Mouse (Mus musculus): ENCODE results near the gene Pvr. TPM values are rescaled to one million over a fixed set of nuclear protein-coding genes. Genes with fewer than 3 reads are reported as not detected.

Pvr gene
- total RNA-seq (2021) = 10 to 100 TPM; 13.6 to 16.3 TPM
- long read RNA-seq, experiment 1 = 0 reads
- long read RNA-seq, experiment 2, partial matches to known transcripts = 0 of 2 reads
- long read RNA-seq, experiment 2, other reads (novel, unspliced or antisense) = 1 of 2 reads

GRCm38 (mm10) chr7:19920506-19921261 lies at the start of gene Pvr:
Gene Pvr, minus strand, starts transcription at chr7:19921160.
- peak; percentile 55 for TF ChIP-seq CTCF (conservative IDR thresholded peaks at IDR 0.05)
- Histone ChIP-seq H3K4me3 (peak within 1 kb of the TSS; percentile 71), H3K27ac (peak within 1 kb of the TSS; percentile 91)
- DNase-seq (ENCODE audit: low spot score in 2 of 2) = peak; percentile 76 to 81

GRCm38 (mm10) chr7:19970196-19970595 lies 49.2 kb upstream of the Pvr start:
- H3K27ac ChIP-seq = no peak overlapping the region
- TF ChIP-seq CTCF (conservative IDR thresholded peaks at IDR 0.05) = no peak
- no peak overlapping the region for H3K4me3 ChIP-seq
- DNase-seq (ENCODE audit: low spot score in 2 of 2) = no peak

GRCm38 (mm10) chr7:19969541-19970090 lies 48.7 kb upstream of the Pvr start:
- no peak overlapping the region for H3K27ac ChIP-seq
- no peak for DNase-seq (ENCODE audit: low spot score in 2 of 2)
- no peak; the same call in 1 of the 2 replicates for TF ChIP-seq CTCF (conservative IDR thresholded peaks at IDR 0.05)
- no peak overlapping the region for H3K4me3 ChIP-seq

- H3K4me3 ChIP-seq = no peak overlapping the region
- TF ChIP-seq CTCF (conservative IDR thresholded peaks at IDR 0.05) = no peak
Measured at GRCm38 (mm10) chr7:19969106-19969505, 48.1 kb upstream of the Pvr start.

DNA sequence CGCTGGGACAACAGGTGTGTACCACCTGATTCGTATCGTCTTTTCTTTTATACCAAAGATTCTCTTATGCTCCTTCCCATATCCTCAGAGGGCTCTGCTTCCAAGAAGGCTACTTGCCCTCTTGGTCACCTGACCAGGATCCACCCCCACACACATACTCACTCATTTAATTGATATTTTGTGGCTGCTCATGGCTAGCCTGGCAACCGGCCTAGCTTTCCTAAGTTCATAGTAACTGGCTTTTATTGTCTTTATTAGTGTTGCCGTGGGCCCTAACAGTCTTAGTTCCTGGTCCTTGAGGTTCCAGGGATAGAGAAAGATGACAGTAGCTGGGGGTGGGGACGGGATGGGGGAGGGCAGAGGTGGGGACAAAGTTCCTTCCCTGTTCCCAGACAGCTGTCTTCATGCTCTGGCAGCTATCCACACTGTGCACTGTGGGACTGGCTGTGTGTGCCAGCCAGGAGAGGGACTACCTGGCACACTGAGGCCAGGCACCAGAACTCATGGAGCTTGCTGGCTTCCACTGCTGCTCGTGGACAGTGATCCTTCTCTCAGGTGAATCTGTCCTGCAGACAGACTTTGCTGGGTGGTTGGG lies 44.1 kb upstream of the Pvr start, which contains the start of gene Ceacam20:
Ceacam20 (plus strand) TSS at position 428 of the 595 bp plus-strand sequence.
- no peak for DNase-seq (ENCODE audit: low spot score in 2 of 2)
- Histone ChIP-seq H3K4me3 (no peak within 1 kb of the TSS), H3K27ac (no peak within 1 kb of the TSS)
- TF ChIP-seq CTCF (conservative IDR thresholded peaks at IDR 0.05) = no peak

More at GRCm38 (mm10) chr7:19969106-19969505, 48.1 kb upstream of the Pvr start:
- H3K27ac ChIP-seq = no peak overlapping the region
- DNase-seq (ENCODE audit: low spot score in 2 of 2) = no peak

DNA sequence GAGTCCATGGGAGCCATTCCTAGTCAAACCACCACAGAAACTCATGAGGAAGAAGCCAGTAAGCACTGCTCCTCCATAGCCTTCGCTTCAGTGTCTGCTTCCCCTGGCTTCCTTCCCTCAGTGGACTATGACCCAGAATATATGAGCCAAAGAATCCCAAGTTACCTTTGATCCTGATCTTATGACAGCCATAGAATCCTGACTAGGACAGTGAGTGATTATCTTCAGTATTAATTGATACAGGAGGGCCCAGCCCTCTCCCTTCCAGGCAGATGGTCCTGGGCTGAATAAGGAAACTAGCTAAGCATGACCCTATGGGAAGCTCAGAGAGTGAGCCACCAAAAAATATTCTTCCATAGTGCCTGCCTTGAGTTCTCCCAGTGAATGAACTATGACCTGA lies 41.5 kb upstream of the Pvr start:
- no peak for TF ChIP-seq CTCF (conservative IDR thresholded peaks at IDR 0.05)
- no peak overlapping the region for H3K27ac ChIP-seq

GRCm38 (mm10) chr7:19956341-19956781 lies 35.4 kb upstream of the Pvr start:
- Histone ChIP-seq H3K27ac (no peak overlapping the region), H3K4me3 (no peak overlapping the region)
- peak; percentile 87 for TF ChIP-seq CTCF (conservative IDR thresholded peaks at IDR 0.05)
- DNase-seq (ENCODE audit: low spot score in 2 of 2) = peak; percentile 85 to 92

More for the DNA sequence above, 41.5 kb upstream of the Pvr start:
- DNase-seq (ENCODE audit: low spot score in 2 of 2) = no peak
- no peak overlapping the region for H3K4me3 ChIP-seq

GRCm38 (mm10) chr7:19955861-19956260 lies 34.9 kb upstream of the Pvr start:
- Histone ChIP-seq H3K27ac (no peak overlapping the region), H3K4me3 (no peak overlapping the region)
- no peak for DNase-seq (ENCODE audit: low spot score in 2 of 2)
- no peak for TF ChIP-seq CTCF (conservative IDR thresholded peaks at IDR 0.05)

DNA sequence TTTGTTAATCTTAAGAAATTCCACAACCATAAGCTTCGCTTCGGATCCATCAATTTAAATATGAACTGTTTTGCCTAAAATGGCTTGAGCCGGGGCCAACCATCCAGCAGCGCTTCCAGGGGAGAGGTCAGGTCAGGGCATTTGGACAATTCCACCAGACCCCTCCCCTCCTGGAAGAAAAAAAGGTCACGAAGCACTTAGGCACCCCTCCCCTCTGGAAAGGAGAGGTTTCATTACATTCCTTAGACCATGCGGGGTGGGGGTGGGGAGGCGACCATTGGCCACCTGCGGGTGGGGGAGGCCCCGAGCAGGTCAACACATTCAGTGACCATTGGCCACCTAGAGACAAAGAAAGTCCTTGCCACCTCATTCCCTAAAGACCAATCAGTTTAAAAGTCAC lies 32.1 kb upstream of the Pvr start:
- no peak overlapping the region for H3K27ac ChIP-seq
- H3K4me3 ChIP-seq = no peak overlapping the region
- no peak for TF ChIP-seq CTCF (conservative IDR thresholded peaks at IDR 0.05)
- DNase-seq (ENCODE audit: low spot score in 2 of 2) = no peak

- DNase-seq (ENCODE audit: low spot score in 2 of 2) = no peak
- Histone ChIP-seq H3K4me3 (no peak overlapping the region), H3K27ac (no peak overlapping the region)
- TF ChIP-seq CTCF (conservative IDR thresholded peaks at IDR 0.05) = no peak
Measured at GRCm38 (mm10) chr7:19952320-19952986, 31.5 kb upstream of the Pvr start.

GRCm38 (mm10) chr7:19950589-19950988 lies 29.6 kb upstream of the Pvr start, which contains the start of gene Igsf23:
Gene Igsf23, minus strand, starts transcription at chr7:19950756.
- no peak for DNase-seq (ENCODE audit: low spot score in 2 of 2)
- TF ChIP-seq CTCF (conservative IDR thresholded peaks at IDR 0.05) = no peak
- Histone ChIP-seq H3K27ac (no peak within 1 kb of the TSS), H3K4me3 (no peak within 1 kb of the TSS)

GRCm38 (mm10) chr7:19949996-19950395 lies 29.0 kb upstream of the Pvr start:
- no peak for TF ChIP-seq CTCF (conservative IDR thresholded peaks at IDR 0.05)
- no peak for DNase-seq (ENCODE audit: low spot score in 2 of 2)
- no peak overlapping the region for H3K4me3 ChIP-seq
- H3K27ac ChIP-seq = no peak overlapping the region

DNA sequence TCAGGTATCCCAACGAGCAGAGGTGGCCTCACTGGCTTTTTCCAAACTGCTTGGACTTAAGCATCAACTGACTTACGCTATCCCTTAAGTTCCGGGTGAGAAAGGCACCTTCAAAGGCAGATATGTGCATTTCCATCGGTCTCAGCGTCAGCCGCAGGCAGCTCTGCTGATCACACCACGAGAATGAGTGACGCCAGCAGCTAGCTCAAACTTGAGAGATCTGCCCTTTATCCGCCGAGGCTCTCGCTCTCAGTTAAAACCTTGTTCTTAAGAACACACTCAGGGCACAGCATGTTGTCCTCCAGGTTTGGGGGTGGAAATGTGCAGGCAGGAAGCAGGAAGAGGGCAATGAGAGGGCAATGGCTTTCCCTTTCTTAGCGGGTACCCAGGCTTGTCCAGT lies 28.0 kb upstream of the Pvr start:
- TF ChIP-seq CTCF (conservative IDR thresholded peaks at IDR 0.05) = no peak
- H3K27ac ChIP-seq = no peak overlapping the region
- no peak overlapping the region for H3K4me3 ChIP-seq
- no peak for DNase-seq (ENCODE audit: low spot score in 2 of 2)

Data from layer of hippocampus, adult 2 months (tissue).